Mouse (Mus musculus): Measurements from ENCODE around the gene Lyzl4.
"Not testable (repeated sequence)": the region's sequence is repeated elsewhere in the genome, so short reads cannot be mapped to it uniquely, and the experiment has no call there.

The Lyzl4 gene

GRCm38 (mm10) chr9:121600201-121600860 lies 41.6 kb downstream of the Lyzl4 start:
- DNase-seq (ENCODE audit: low read depth), result no peak

GRCm38 (mm10) chr9:121599551-121599950 lies 42.3 kb downstream of the Lyzl4 start:
- DNase-seq (ENCODE audit: low read depth), result no peak

- DNase-seq (ENCODE audit: low read depth), result peak; percentile 40
Measured at GRCm38 (mm10) chr9:121598106-121598505, 43.8 kb downstream of the Lyzl4 start.

GRCm38 (mm10) chr9:121594771-121595170 lies 47.1 kb downstream of the Lyzl4 start:
- DNase-seq (ENCODE audit: low read depth), result no peak

GRCm38 (mm10) chr9:121593768-121594167 lies 48.1 kb downstream of the Lyzl4 start:
- DNase-seq (ENCODE audit: low read depth), result not testable (repeated sequence)

GRCm38 (mm10) chr9:121592948-121593550 lies 48.8 kb downstream of the Lyzl4 start:
- DNase-seq (ENCODE audit: low read depth), result no peak

- DNase-seq (ENCODE audit: low read depth), result no peak
Measured at GRCm38 (mm10) chr9:121589533-121589932, 52.4 kb downstream of the Lyzl4 start.

DNA sequence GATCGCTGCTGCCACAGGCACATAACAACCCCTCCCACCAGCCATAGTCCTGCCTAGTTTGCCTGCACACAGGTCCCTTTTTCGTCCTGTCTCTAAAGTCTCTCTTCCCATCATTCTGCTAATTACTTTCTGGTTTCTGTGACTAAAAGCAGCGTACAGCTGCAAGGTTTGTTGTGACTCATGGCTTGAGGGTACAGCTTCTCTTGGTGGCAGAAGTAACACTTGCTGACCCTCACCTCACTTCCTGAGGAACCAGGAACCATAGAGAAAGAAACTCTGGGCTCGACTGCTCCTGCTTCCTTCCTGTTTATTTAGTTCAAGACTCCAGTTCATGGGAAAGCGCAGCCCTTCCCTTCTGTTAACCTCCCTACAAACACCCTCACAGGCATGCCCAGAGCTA lies 67.5 kb downstream of the Lyzl4 start:
- no peak for DNase-seq (ENCODE audit: low read depth)

DNA sequence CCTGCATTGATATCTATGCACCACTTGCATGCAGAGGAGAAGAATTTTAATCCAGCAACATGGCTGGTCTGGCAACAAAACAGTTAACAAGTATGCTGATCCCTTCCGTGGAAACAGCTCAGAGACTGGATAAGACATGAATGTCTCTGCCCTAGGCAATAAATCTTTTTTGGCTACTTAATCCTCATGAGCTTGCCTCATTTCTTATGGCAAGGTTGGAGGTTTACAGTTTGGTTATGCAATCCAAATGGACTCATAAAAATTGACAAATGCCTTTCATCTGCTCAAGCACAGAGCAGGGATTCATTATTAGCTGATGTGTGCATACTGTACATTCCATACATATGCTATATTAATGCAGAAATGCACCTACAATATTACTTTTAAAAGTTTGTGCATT lies 73.4 kb downstream of the Lyzl4 start:
- DNase-seq (ENCODE audit: low read depth), result no peak

DNA sequence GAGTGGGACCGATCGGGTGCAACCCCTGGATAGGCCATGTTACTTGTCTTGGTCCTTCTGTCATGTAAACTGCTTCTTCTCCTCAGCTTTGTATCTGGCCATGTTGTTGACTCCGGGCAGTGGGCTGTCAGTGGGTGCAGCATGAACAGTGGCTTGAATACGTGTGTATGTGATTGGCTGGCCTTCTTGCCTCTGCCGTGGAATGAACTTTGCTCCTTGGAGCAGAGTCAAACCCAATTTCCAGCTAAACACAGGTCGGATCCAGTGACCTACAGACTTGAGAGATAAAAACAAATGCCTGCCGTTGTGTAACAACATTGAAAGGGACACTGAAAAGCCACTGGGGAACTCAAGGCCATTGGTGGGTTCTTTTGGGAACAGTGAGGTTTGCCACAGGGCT lies 75.5 kb downstream of the Lyzl4 start:
- DNase-seq (ENCODE audit: low read depth), result no peak

- no peak for DNase-seq (ENCODE audit: low read depth)
Measured at GRCm38 (mm10) chr9:121563276-121563675, 78.6 kb downstream of the Lyzl4 start.

DNA sequence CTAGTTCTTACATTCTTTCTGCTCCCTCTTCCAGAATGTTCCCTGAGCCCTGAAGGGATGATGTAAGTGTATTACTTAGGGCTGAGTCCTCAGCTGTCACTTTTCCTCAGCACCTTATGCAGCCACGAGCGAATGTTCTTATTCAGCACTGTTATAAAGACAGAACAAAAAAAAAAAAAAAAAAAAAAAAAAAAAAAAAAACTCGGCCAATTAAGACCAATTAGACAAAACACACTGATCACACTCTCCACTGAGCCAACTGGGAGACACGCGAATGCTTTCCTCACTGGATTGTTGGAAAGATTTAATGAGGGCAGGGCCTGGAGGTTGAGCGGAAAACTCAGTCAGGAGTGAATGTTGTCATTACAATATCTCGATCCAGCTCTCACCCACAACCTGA lies 81.4 kb downstream of the Lyzl4 start:
- no peak for DNase-seq (ENCODE audit: low read depth)

GRCm38 (mm10) chr9:121558167-121558566 lies 83.7 kb downstream of the Lyzl4 start:
- DNase-seq (ENCODE audit: low read depth), result no peak

- peak; percentile 21 for DNase-seq (ENCODE audit: low read depth)
Measured at GRCm38 (mm10) chr9:121556913-121557312, 85.0 kb downstream of the Lyzl4 start.

GRCm38 (mm10) chr9:121555395-121556000 lies 86.4 kb downstream of the Lyzl4 start:
- no peak for DNase-seq (ENCODE audit: low read depth)

DNA sequence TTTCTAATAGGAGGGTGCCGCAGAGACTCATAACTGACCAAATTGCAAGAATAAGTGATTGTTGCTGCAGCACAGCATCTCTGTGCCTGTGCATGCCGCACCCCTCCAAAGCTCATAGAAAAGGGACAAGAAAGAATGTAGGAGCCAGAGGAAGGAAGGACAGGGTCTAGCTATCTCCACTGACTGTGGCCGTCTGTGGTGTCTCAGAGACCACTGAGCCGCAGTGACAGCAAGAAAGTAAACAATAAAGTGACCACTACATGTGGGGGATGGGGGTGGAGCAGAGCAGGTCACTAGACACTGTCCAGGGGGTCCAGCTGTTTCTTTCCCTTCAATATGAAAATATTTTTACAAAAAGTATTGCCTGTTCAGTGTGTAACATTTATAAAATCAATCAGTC lies 88.3 kb downstream of the Lyzl4 start:
- DNase-seq (ENCODE audit: low read depth), result no peak

DNA sequence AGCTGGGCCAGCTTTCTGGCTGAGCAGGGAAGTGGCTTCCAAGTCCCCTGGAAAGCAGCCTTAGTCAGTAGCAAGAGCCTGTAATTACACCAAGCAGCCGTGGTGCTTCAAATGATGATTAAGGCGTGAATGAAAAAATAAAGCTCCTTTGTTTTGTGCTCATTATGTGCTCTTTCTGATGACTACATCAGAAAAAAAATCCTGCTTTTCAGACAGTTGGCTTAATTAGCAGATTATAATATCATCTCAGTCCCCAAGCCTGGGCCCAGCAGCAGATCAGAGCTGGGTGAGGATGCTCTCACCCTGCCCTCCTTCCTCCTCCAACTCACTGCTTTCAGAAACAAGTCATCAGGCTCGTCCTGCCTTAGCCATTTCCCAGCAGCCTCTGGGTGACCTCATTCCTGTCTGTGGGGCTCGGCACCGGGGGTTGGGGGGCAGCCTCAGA lies 91.5 kb downstream of the Lyzl4 start:
- DNase-seq (ENCODE audit: low read depth), result no peak

DNA sequence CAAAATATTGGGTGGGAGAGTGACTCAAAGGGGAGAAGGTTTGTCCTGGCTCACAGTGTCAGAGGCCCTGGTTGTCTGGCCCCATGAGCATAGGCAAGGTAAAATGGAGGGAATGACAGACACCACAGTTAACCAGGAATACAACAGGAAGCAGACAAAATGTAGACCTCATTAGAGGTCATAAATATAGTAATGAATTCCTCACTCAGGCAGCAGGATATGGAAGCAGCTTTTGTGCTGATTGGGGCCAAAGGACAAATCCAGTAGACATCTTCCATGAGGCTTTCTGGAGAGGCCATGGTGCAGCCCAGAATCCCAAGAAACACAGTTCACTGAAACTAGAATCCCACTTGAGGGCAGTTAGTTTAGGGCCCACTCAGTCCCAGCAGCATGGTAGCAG lies 92.5 kb downstream of the Lyzl4 start:
- DNase-seq (ENCODE audit: low read depth), result no peak

DNA sequence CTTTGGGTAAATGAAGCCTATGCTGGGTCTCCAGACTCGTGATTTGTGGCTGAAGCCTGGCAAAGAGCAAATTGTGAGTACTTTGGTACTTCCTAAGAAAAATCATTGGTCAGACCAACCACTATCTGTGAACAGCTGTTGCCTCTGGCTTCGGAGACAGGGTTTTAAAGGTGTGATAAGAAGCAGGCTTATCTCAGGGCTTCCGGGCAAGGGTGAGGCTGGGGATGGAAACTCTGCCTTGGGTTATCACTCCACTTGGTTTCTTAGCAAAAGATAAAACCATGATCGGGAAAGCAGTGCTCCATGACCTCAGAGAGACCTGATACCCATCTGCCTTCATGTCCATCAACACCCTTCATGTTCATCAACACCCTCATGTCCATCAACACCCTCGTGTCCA lies 92.9 kb downstream of the Lyzl4 start:
- peak; percentile 10 for DNase-seq (ENCODE audit: low read depth)

GRCm38 (mm10) chr9:121547431-121547830 lies 94.5 kb downstream of the Lyzl4 start:
- DNase-seq (ENCODE audit: low read depth), result no peak

DNA sequence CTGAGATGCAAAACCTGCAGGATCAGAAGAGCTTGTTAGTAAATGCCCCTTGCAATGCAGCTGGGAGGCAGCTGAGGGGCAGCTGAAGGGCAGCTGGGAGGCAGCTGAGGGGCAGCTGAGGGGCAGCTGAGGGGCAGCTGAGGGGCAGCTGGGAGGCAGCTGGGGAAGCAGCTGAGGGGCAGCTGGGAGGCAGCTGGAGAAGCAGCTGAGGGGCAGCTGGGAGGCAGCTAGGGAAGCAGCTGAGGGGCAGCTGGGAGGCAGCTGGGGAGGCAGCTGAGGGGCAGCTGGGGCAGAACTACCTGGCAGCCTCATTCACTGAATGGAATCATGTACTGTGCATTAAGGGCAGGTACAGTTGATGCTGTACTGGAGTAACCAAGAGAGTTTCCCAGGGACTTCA lies 100.4 kb downstream of the Lyzl4 start:
- DNase-seq (ENCODE audit: low read depth), result no peak

- no peak for DNase-seq (ENCODE audit: low read depth)
Measured at GRCm38 (mm10) chr9:121532626-121533025, 109.3 kb downstream of the Lyzl4 start.

- DNase-seq (ENCODE audit: low read depth), result no peak
Measured at GRCm38 (mm10) chr9:121528605-121529357, 113.1 kb downstream of the Lyzl4 start.

Measured in 416B (cell line).